Mouse (Mus musculus) urinary bladder, postnatal 25 days (tissue): ENCODE measurements around the gene Rpl7a.
A peak's percentile ranks its signal among the peaks of the same experiment; 100 is the strongest.
"Not testable (repeated sequence)": the region's sequence is repeated elsewhere in the genome, so short reads cannot be mapped to it uniquely, and the experiment has no call there.

Source experiments
- DNase-seq: peaks from one replicate; pipeline ENCODE4 v3.0.0; 2022; ENCODE audit warnings: low spot score

Rpl7a gene

GRCm38 (mm10) chr2:26910124-26910993 lies at the start of gene Rpl7a, which contains the start of gene Med22:
TSS of gene Rpl7a (plus strand) at chr2:26910764.
TSS of gene Med22 (minus strand) at chr2:26910677.
- peak; percentile 100 for DNase-seq

GRCm38 (mm10) chr2:26862856-26863255 lies 47.7 kb upstream of the Rpl7a start:
- no peak for DNase-seq

GRCm38 (mm10) chr2:26864879-26865278 lies 45.7 kb upstream of the Rpl7a start, which contains the start of gene Abo:
TSS of gene Abo (minus strand) at chr2:26864979.
- no peak for DNase-seq

- no peak for DNase-seq
These were observed 39.9 kb upstream of the Rpl7a start for GRCm38 (mm10) chr2:26870666-26871065.

GRCm38 (mm10) chr2:26878571-26878970 lies 32.0 kb upstream of the Rpl7a start:
- no peak for DNase-seq

GRCm38 (mm10) chr2:26885541-26885940 lies 25.0 kb upstream of the Rpl7a start:
- DNase-seq, result not testable (repeated sequence)

GRCm38 (mm10) chr2:26886170-26886569 lies 24.4 kb upstream of the Rpl7a start:
- DNase-seq, result not testable (repeated sequence)

GRCm38 (mm10) chr2:26895898-26896297 lies 14.7 kb upstream of the Rpl7a start:
- DNase-seq, result no peak

GRCm38 (mm10) chr2:26900731-26901130 lies 9.8 kb upstream of the Rpl7a start:
- no peak for DNase-seq

GRCm38 (mm10) chr2:26901834-26902400 lies 8.6 kb upstream of the Rpl7a start:
- DNase-seq, result no peak

GRCm38 (mm10) chr2:26902467-26903220 lies 7.9 kb upstream of the Rpl7a start, which contains the start of gene Surf6:
TSS of gene Surf6 (minus strand) at chr2:26902879.
- DNase-seq, result peak; percentile 86

- DNase-seq, result no peak
These were observed 7.3 kb upstream of the Rpl7a start for GRCm38 (mm10) chr2:26903311-26903710.

GRCm38 (mm10) chr2:26905936-26906335 lies 4.6 kb upstream of the Rpl7a start:
- DNase-seq, result no peak

GRCm38 (mm10) chr2:26906431-26906830 lies 4.1 kb upstream of the Rpl7a start:
- DNase-seq, result no peak

GRCm38 (mm10) chr2:26907109-26907508 lies 3.5 kb upstream of the Rpl7a start:
- DNase-seq, result no peak

GRCm38 (mm10) chr2:26908710-26909386 lies 1.7 kb upstream of the Rpl7a start:
- DNase-seq, result no peak

- no peak for DNase-seq
These were observed 1.2 kb upstream of the Rpl7a start for GRCm38 (mm10) chr2:26909387-26909784.

- peak; percentile 51 for DNase-seq
These were observed 616 bp downstream of the Rpl7a start for GRCm38 (mm10) chr2:26910994-26911765.

GRCm38 (mm10) chr2:26912253-26912770 lies 1.7 kb downstream of the Rpl7a start:
- no peak for DNase-seq

- no peak for DNase-seq
These were observed 3.0 kb downstream of the Rpl7a start for GRCm38 (mm10) chr2:26913416-26914147.
